Mouse (Mus musculus): ENCODE measurements at regions not wholly inside any gene's neighbourhood (a gene's known extent, or its start where the extent isn't known, plus 50 kb on each side); places are given as distances from the start of the nearest gene placed in this dataset.

DNA sequence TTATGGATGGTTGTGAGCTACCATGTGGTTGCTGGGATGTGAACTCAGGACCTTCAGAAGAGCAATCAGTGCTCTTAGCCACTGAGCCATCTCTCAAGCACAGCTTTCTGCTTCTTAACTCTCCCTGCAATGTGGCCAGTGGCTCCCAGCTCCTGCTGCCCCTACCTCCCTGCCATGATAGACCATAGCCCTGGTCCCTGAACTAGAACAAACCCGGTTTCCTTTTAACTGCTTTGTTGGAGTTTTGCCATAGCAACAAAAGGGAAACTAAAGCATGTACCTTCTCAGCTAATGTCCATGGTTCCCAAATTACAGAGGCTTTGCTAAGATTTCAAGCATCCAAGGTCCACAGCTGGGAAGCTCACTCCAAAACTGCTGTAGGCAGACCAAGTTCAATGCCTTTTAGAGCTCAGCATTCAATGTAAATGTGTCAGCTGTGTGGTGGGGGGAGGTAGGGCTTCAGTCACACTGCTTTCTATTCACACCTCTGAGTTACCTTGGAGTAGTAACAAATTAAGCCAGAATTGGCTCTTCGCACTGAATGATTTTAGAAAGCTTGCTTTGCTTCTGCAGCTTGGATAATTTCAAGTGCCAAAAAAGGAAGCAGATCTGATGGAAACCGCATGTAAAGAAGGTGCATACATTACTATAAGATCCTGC lies 54.0 kb upstream of the Usp24 start:
- 54% methylated on average over 3 of the region's 3 CpGs for WGBS
- H3K36me3 ChIP-seq: no peaks in the 10 kb centered on the region
- no peak overlapping the region for H3K27ac ChIP-seq (replicated peaks)
- H3K27me3 ChIP-seq: no peaks in the 10 kb centered on the region
- no peak overlapping the region for H3K9ac ChIP-seq
- no peaks in the 10 kb centered on the region for H3K9me3 ChIP-seq (replicated peaks)
- no peak overlapping the region for H3K4me3 ChIP-seq (replicated peaks)
- no peak for ATAC-seq (ENCODE audit: insufficient number of reproducible peaks, low FRiP score, low TSS enrichment, low read depth)
- 0 out of 2 replicates have a peak, but pooled peaks cover 3% of the 10 kb centered on the region for H3K4me1 ChIP-seq
- H3K4me2 ChIP-seq (replicated peaks): no peak overlapping the region

DNA sequence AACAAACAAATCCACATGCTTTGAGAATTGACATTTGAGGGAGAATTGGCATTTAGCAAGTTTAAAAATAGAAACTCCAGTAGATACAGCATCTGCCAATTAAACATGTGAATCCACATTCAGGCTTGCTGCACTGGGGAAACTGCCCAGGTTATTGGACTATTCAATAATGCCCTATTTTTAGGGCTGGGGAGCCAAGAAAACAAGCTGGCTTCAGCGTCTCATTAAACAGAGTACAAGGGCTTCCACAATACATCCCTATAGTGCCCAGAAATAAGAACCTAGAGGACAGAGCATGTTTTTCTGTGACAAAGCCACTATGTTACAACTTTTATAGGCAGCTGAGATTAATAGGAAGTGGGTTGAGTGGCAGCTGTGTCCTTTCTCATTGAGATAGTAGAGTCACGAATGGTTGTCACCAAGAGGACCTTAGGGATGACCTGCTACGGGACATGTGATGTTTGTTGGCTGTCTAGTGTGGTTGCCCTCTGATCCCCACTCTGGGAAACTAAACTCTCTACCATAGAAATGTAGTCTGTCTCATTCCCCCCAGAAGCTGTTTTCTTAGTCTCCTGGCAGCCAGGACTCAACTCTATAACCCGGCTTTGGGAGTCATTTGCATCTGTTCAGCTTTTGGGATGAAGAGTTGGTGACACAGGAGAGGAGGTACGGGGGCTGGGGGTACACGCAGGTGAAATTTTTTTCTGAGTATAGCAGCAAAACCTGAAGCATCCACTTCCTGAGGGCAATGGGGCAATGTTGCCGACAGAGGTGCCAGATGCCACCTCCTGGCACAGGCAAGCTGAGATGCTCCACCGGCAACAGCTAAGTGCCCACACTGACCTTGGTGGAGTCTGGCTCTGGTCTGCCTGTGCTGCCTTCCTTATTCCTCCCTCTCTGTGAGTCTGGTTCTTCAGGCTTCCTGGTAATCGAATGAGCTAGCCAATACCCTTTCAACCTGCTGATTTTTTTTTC lies 53.0 kb upstream of the Usp24 start:
- H3K9me3 ChIP-seq (replicated peaks): no peaks in the 10 kb centered on the region
- no peak overlapping the region for H3K4me2 ChIP-seq (replicated peaks)
- ATAC-seq (ENCODE audit: insufficient number of reproducible peaks, low FRiP score, low TSS enrichment, low read depth): no peak
- H3K4me3 ChIP-seq (replicated peaks): no peak overlapping the region
- no peaks in the 10 kb centered on the region for H3K27me3 ChIP-seq
- H3K4me1 ChIP-seq: 0 out of 2 replicates have a peak, but pooled peaks cover 3% of the 10 kb centered on the region
- no peak overlapping the region for H3K27ac ChIP-seq (replicated peaks)
- no peak overlapping the region for H3K9ac ChIP-seq
- H3K36me3 ChIP-seq: no peaks in the 10 kb centered on the region
- 77% methylated on average over 9 of the region's 9 CpGs for WGBS
